Mouse (Mus musculus) heart, embryonic 15.5 days (tissue): ENCODE measurements around the gene Dapk2. TPM values are rescaled to one million over a fixed set of nuclear protein-coding genes. Genes with fewer than 3 reads are reported as not detected.

Experiments
- ATAC-seq: fragments of 200-750 bp; cut with Nextera tagmentation; replicated peaks from 2 replicates; pipeline ENCODE4 v1.8.0; 2017; ENCODE audit warnings: low read depth, moderate TSS enrichment; ENCODE audit not compliant: insufficient number of reproducible peaks, insufficient read depth, low FRiP score
- H3K27ac ChIP-seq: fragments of 300-500 bp; sonication (generic); 2 replicates; pipeline ENCODE4 v1.5.1; 2015; ENCODE audit warnings: mild to moderate bottlenecking, inconsistent platforms
- H3K27me3 ChIP-seq: fragments of 300-500 bp; sonication (generic); 2 replicates; pipeline ENCODE4 v1.6.1; 2015; ENCODE audit warnings: inconsistent platforms
- H3K36me3 ChIP-seq: fragments of 300-500 bp; sonication (generic); 2 replicates; pipeline ENCODE4 v1.6.1; 2015; ENCODE audit warnings: mild to moderate bottlenecking, inconsistent platforms
- H3K4me1 ChIP-seq: fragments of 300-500 bp; sonication (generic); replicated peaks from 2 replicates; pipeline ENCODE4 v1.6.1; 2015; ENCODE audit warnings: inconsistent platforms
- H3K4me2 ChIP-seq: fragments of 300-500 bp; sonication (generic); 2 replicates; pipeline ENCODE4 v1.6.1; 2015; ENCODE audit warnings: inconsistent platforms, mild to moderate bottlenecking, moderate library complexity
- H3K4me3 ChIP-seq: fragments of 300-500 bp; sonication (generic); 2 replicates; pipeline ENCODE4 v1.5.1; 2015; ENCODE audit warnings: mild to moderate bottlenecking, inconsistent platforms
- H3K9ac ChIP-seq: fragments of 300-500 bp; sonication (generic); 2 replicates; pipeline ENCODE4 v1.6.1; 2015; ENCODE audit warnings: mild to moderate bottlenecking, inconsistent platforms
- H3K9me3 ChIP-seq: fragments of 300-500 bp; sonication (generic); replicated peaks from 2 replicates; pipeline ENCODE4 v1.6.1; 2016; ENCODE audit warnings: inconsistent platforms
- WGBS: fragments of 180-500 bp; shearing (Covaris S2); methylation state at CpG from one replicate; pipeline ENCODE4 v1.1.7; 2015; ENCODE audit warnings: mixed read lengths; 5-methylcytosine and 5-hydroxymethylcytosine counted together
- polyA plus RNA-seq: library from polyadenylated mRNA; unstranded; fragments of >200 nt; fragmentation: Nextera tagmentation; extraction: Ambion mirVana; gene quantifications from 2 replicates; pipeline ENCODE4 v1.2.1, GENCODE M21; 2015

Gene Dapk2
- polyA plus RNA-seq, 1 experiment from 2014 or later, result 5.7 TPM

DNA sequence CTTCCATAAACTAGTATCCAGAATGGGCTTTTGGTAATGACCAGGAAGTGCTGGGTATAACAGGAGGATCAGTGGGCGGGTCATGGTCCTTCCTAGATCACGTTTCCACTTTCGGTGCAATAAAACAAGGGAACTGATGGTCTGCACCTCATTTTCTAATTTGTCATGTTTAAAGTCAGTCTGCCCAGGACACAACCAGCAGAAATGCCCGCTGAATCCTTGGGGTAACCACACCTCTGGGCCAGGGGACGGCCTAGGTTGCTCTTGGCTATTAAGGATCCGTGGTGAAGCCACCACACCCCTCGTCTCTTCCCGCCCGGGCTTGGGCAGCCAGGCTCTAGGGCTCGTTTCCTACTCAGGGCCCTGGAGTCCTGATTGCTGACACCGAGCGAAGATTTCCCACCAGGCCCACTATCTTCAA is 33.9 kb upstream of the Dapk2 start:
- Histone ChIP-seq H3K4me1 (peaks cover 33% of the 10 kb centered on the region), H3K4me2 (peak overlapping the region; percentile 73), H3K9ac (peak overlapping the region; percentile 80), H3K9me3 (no peaks in the 10 kb centered on the region), H3K27ac (peak overlapping the region; percentile 89), H3K4me3 (peak overlapping the region; percentile 82), H3K27me3 (no peaks in the 10 kb centered on the region), H3K36me3 (no peaks in the 10 kb centered on the region)
- ATAC-seq, result no peak
- under 1% methylated on average over 12 of the region's 12 CpGs for WGBS

DNA sequence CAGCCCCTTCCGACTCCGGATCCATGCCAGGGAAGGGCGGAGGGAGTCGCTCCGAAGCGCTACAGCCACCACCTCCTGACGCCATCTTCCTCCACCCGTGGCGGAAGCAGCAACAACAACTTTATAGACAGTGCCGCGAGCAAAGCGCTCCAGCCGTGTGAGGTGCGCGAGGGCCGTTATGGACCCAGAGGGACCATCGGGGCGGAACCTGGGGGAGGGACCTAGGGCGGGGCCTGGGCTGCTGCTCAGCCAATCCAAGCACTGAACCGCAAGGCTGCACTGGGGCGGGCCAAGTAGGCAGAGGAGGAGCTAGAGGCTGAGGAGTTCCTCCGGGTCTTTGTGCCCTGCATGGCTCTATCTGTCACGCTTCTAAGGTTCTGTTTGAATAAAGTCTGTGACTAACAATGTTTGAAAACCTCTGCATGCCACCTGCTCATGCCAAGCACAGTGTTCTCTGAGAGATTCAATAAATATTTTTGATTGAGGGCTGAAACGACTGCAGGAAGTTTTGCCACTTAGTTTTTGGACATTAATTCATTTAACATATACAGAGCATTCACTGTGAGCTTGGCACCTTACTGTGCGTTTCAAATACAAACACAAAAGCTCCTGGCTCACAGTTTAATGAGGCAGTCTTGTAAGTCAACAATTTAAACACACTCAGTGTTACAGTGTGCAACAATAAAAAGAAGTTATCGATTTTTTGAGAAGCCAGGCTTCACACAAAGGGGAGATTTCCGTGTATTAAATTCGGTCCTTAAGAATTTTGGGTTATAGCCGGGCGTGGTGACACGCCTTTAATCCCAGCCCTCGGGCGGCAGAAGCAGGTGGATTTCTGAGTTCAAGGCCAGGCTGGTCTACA is 33.1 kb upstream of the Dapk2 start:
- Histone ChIP-seq H3K27ac (peak overlapping the region; percentile 89), H3K9ac (peak overlapping the region; percentile 80), H3K4me1 (peaks cover 33% of the 10 kb centered on the region), H3K9me3 (no peaks in the 10 kb centered on the region), H3K4me2 (peak overlapping the region; percentile 73), H3K36me3 (no peaks in the 10 kb centered on the region), H3K27me3 (no peaks in the 10 kb centered on the region), H3K4me3 (peak overlapping the region; percentile 82)
- peak; percentile 98 for ATAC-seq
- WGBS, result 18% methylated on average over 33 of the region's 33 CpGs

DNA sequence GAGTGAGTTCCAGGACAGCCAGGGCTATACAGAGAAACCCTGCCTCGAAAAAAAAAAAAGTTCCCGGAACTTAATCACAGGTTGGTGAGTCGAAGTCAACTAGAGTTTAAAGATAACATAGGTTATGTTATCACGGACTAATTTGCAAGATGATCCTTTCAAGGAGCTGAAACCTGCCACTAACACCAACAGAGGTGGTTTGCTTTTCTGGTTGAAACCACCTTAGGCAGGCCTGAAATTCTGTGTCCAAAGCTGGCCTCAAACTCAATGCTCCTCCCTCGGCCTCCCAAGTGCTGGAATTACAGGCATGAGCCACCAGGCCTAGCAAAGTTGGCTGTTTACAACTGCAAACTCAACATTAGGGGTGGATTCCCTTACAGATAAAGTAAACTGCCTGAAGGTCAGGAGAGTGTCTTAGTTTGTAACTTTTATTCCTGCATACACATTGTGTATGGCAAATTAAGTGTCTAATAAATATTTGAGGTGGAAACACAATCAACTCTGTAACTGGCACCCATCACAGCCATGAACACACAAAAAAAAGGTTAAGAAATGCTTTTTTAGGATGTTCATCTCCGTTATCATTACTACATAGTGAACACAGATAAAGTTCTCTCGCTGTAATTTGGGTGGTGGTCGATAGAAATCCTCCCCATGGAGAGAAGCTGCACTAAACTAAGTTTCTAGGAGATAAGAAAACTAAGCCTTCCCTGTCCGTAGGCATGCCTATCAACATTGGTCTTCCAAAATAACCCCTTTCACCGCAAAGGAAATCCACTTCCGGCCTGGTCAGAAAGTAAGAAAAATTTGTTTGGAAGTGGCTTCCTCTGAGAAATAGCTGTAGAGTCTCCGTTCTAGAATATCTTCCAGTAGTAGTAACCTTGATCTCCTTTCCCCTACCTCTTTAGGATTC is 32.2 kb upstream of the Dapk2 start:
- Histone ChIP-seq H3K4me1 (peaks cover 33% of the 10 kb centered on the region), H3K9ac (peak overlapping the region; percentile 15; the same call in 1 of the 2 replicates), H3K27ac (peak overlapping the region; percentile 79), H3K9me3 (no peaks in the 10 kb centered on the region), H3K4me2 (peak overlapping the region; percentile 73), H3K27me3 (no peaks in the 10 kb centered on the region), H3K36me3 (no peaks in the 10 kb centered on the region), H3K4me3 (peak overlapping the region; percentile 61)
- WGBS, result 39% methylated on average over 12 of the region's 12 CpGs
- ATAC-seq, result no peak

DNA sequence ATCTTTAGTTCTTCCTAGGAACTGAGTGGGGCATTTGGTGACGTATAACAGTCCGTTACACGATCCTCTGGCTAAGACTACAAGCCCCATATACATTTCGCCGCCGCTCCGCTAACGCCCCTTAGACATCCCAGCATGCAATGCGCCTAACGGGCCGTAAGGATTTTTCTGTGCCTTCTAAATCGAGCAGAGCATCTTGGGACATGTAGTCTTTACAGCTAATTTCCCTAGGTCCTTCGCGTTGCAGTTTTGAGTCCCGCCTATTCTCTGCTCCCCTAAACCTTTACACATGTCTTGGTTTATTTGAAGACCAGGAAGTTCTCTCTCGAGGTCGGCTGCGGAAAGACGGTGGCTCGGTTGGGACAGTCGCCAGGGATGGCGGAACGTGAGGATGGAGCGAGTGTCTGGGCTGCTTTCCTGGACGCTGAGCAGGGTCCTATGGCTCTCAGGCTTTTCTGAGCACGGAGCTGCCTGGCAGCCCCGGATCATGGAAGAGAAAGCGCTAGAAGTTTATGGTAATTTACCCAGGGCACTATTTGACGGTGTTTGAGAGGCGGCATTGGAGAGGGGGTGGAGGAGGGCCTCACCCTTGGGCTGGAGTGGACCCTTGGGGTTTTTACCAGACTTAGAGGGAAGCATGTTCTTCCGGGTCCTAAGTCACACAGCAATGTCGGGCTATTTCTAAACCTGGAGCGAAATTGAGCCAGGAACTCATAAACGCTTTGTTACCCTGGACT is 31.4 kb upstream of the Dapk2 start, which contains the start of the genes Snx1 and Ciao2a:
Snx1 (minus strand) TSS at position 132 of the 737 bp plus-strand sequence.
Ciao2a (plus strand) TSS at position 156 of the 737 bp plus-strand sequence.
- H3K4me1 ChIP-seq, result peaks cover 33% of the 10 kb centered on the region
- H3K4me2 ChIP-seq, result peak within 1 kb of the TSS; percentile 73
- ATAC-seq, result peak; percentile 79
- H3K4me3 ChIP-seq, result peak within 1 kb of the TSS; percentile 61
- H3K9ac ChIP-seq, result peak within 1 kb of the TSS; percentile 55
- H3K9me3 ChIP-seq, result no peaks in the 10 kb centered on the region
- peaks cover 3% of the 10 kb centered on the region; the same call in 1 of the 2 replicates for H3K36me3 ChIP-seq
- H3K27me3 ChIP-seq, result no peaks in the 10 kb centered on the region
- peak within 1 kb of the TSS; percentile 79 for H3K27ac ChIP-seq
- WGBS, result under 1% methylated on average over 34 of the region's 34 CpGs

DNA sequence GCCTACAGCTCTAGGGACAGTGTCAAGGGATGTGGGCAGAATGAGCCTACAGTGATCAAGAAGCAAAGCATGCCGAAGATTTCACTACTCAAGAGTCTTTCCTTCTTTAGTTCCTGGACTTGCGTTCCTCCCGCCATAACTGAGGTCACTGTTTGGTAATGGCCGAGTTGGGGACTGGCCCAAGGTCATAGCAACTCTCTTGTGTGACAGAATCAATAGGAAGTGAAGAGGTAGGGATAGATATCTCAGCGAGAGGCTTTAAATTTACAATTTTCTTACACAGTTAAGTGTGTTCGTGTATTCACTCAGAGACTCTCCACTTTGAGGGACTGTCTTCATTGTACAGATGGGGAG is 30.9 kb upstream of the Dapk2 start:
- Histone ChIP-seq H3K4me3 (peak overlapping the region; percentile 61), H3K4me1 (peaks cover 33% of the 10 kb centered on the region), H3K9me3 (no peaks in the 10 kb centered on the region), H3K9ac (peak overlapping the region; percentile 55), H3K36me3 (peaks cover 5% of the 10 kb centered on the region; the same call in 1 of the 2 replicates), H3K27ac (peak overlapping the region; percentile 79), H3K4me2 (peak overlapping the region; percentile 73), H3K27me3 (no peaks in the 10 kb centered on the region)
- 33% methylated on average over 6 of the region's 6 CpGs for WGBS
- no peak for ATAC-seq

DNA sequence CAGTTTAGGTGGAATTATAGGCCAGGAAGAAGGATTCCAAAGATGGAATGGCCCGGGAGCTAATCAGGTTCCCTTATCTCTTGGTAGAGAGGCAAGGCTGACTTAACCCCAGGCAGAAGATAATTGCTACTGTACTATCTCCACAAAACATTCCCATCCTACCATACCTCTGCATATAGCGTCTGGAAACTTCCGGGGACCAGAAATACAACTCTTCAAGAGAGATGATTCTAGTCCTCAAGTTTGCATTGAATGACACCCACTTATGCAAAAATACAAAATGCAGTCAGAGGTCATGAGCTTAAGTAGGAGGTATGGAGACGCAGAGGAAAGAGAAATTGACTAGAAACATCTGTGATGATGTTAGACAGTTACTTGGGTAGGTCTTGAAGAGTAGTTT is 30.1 kb upstream of the Dapk2 start:
- no peaks in the 10 kb centered on the region for H3K27me3 ChIP-seq
- peaks cover 12% of the 10 kb centered on the region for H3K36me3 ChIP-seq
- H3K4me2 ChIP-seq, result peak overlapping the region; percentile 73
- no peak overlapping the region for H3K9ac ChIP-seq
- H3K9me3 ChIP-seq, result no peaks in the 10 kb centered on the region
- peaks cover 30% of the 10 kb centered on the region for H3K4me1 ChIP-seq
- H3K27ac ChIP-seq, result no peak overlapping the region
- no peak overlapping the region for H3K4me3 ChIP-seq
- ATAC-seq, result no peak
- WGBS, result 56% methylated on average over 4 of the region's 4 CpGs

DNA sequence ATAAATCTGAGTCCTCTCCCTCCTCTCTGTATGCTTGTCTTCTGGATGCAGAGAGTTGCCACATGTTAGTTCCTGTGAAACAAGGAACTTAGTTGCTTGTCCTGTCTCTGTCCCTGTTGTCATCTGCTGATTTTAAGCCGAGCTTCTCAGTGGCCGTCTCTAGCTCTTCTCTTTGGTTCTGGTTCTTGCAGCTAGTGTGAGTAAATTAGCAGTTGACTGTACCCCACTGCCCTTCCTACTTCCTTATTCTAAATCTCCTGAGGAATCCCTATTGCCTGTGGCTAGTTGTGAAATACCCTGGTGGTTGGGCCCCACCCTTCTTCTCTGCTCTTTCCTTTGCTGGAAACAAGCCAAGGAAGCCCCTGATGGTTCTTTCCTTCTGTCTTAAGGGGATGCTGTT is 26.6 kb upstream of the Dapk2 start:
- 88% methylated on average over 2 of the region's 2 CpGs for WGBS
- no peak overlapping the region for H3K27ac ChIP-seq
- no peak overlapping the region for H3K9ac ChIP-seq
- H3K4me3 ChIP-seq, result no peak overlapping the region
- H3K9me3 ChIP-seq, result no peaks in the 10 kb centered on the region
- ATAC-seq, result no peak
- no peak overlapping the region for H3K4me2 ChIP-seq
- no peaks in the 10 kb centered on the region for H3K27me3 ChIP-seq
- peaks cover 43% of the 10 kb centered on the region for H3K36me3 ChIP-seq
- H3K4me1 ChIP-seq, result peaks cover 6% of the 10 kb centered on the region

DNA sequence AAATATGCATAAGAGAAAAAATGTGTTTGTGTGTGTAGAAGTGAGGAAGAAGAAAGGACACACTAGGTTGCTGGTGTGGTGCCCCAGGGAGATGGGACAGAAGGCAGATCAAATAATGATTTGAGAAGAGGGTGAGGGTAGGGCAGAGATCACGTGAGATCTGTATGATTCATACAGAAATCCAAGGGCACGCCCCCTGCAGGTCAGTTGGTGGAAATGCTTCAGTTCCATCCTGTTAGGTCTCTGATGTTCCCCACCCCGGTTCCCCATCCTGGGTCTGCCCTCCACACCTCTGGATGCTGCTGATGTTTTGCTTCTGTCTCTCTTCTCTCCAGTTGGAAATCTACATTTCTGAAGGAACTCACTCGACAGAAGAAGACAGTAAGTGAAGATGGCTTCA is 22.1 kb upstream of the Dapk2 start:
- Histone ChIP-seq H3K4me1 (no peaks in the 10 kb centered on the region), H3K27ac (no peak overlapping the region), H3K36me3 (peaks cover 79% of the 10 kb centered on the region), H3K9me3 (no peaks in the 10 kb centered on the region), H3K9ac (no peak overlapping the region), H3K4me3 (no peak overlapping the region), H3K4me2 (no peak overlapping the region), H3K27me3 (no peaks in the 10 kb centered on the region)
- WGBS, result 54% methylated on average over 4 of the region's 4 CpGs
- ATAC-seq, result no peak

DNA sequence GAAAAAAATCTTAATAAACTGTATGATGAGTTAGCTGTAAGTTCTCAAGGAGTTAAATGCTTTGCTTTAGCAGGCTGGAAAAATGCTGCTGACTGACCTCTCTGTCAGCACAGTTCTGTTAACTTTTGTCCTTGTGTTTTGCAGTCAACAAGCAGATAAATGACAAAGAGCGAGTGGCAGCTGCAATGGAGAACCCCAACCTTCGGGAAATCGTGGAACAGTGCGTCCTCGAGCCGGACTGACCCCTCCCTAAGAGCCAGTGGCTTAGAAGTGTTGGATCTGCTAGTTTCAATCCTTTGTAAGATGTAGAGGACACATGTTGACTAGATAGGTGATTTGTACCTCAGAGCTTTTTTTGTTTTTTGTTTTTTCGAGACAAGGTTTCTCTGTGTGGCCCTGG is 19.8 kb upstream of the Dapk2 start:
- Histone ChIP-seq H3K4me3 (no peak overlapping the region), H3K4me2 (no peak overlapping the region), H3K27me3 (no peaks in the 10 kb centered on the region), H3K36me3 (peaks cover 64% of the 10 kb centered on the region), H3K27ac (no peak overlapping the region), H3K9ac (no peak overlapping the region), H3K4me1 (no peaks in the 10 kb centered on the region), H3K9me3 (no peaks in the 10 kb centered on the region)
- WGBS, result 87% methylated on average over 7 of the region's 7 CpGs
- ATAC-seq, result no peak

DNA sequence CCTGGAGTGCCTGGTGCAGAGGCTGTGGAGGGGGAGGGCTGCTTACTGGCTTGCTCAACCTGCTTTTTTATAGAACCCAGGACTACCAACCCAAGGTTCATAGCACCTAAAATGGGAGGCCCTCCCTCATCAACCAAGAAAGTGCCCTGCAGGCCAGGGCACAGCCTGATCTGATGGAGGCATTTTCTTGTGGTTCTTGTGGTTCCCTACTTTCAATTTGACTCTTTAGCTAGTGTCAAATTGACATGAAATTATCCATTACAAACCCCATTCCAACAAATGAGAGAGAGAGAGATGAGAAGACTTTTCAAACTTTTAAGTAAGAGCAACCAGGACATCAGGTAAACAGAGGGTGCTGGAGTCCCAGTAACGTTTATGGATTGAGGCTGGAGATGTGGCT is 15.8 kb upstream of the Dapk2 start:
- WGBS, result 70% methylated on average over 1 of the region's 1 CpGs
- H3K9me3 ChIP-seq, result no peaks in the 10 kb centered on the region
- no peak for ATAC-seq
- H3K4me1 ChIP-seq, result no peaks in the 10 kb centered on the region
- peaks cover 30% of the 10 kb centered on the region for H3K36me3 ChIP-seq
- no peak overlapping the region for H3K4me2 ChIP-seq
- H3K27me3 ChIP-seq, result no peaks in the 10 kb centered on the region
- no peak overlapping the region for H3K4me3 ChIP-seq
- no peak overlapping the region for H3K27ac ChIP-seq
- no peak overlapping the region for H3K9ac ChIP-seq

DNA sequence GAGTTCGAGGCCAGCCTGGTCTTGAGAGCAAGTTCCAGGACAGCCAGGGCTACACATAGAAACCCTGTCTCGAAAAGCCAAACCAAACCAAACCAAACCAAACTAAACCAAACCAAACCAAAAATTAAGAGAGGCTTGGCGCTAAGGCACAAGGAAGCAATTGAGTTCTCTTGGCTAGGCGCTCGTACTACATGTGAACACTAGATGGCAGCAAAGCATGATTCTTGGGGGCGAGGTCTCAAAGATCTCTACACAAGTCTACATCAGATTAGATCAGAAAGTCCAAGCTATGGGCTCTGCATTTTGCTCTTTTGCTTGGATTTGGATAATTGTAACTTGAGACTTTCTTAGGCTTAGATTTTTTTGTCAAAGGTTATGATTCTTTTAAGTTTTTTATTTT is 13.8 kb upstream of the Dapk2 start:
- no peak for ATAC-seq
- 6% methylated on average over 6 of the region's 6 CpGs for WGBS
- Histone ChIP-seq H3K4me3 (no peak overlapping the region), H3K27me3 (no peaks in the 10 kb centered on the region; the same call in 1 of the 2 replicates), H3K9me3 (no peaks in the 10 kb centered on the region), H3K9ac (no peak overlapping the region), H3K4me1 (no peaks in the 10 kb centered on the region), H3K36me3 (peaks cover 15% of the 10 kb centered on the region), H3K4me2 (no peak overlapping the region), H3K27ac (no peak overlapping the region)
